Mouse (Mus musculus): ENCODE results near the gene Mcf2l.

GRCm38 (mm10) chr8:12828298-12828697 lies 45.3 kb upstream of the Mcf2l start:
- no peak for TF ChIP-seq CTCF (IDR thresholded peaks at IDR 0.05; ENCODE audit: insufficient read depth, low read depth, low read length)
- no peak for TF ChIP-seq POLR2A (IDR thresholded peaks at IDR 0.05; ENCODE audit: insufficient read depth, low read depth, low read length)
